Mouse (Mus musculus): ENCODE measurements around the gene Txndc17. TPM values are rescaled to one million over a fixed set of nuclear protein-coding genes. Genes with fewer than 3 reads are reported as not detected.
A peak's percentile ranks its signal among the peaks of the same experiment; 100 is the strongest.

Txndc17 gene
- polyA plus RNA-seq, 1 experiment from 2014 or later = 177 TPM

- 0 out of 2 replicates have a peak, but pooled peaks cover 4% of the 10 kb centered on the region for H3K27me3 ChIP-seq (ENCODE audit: insufficient read depth, poor library complexity, severe bottlenecking)
- H3K36me3 ChIP-seq = no peaks in the 10 kb centered on the region
- no peaks in the 10 kb centered on the region for H3K9me3 ChIP-seq
- DNase-seq (ENCODE audit: low spot score) = no peak
- H3K4me1 ChIP-seq (replicated peaks) = peaks cover 12% of the 10 kb centered on the region
- WGBS = 82% methylated on average over 6 of the region's 6 CpGs
- H3K27ac ChIP-seq = peak overlapping the region; percentile 66
- no peak overlapping the region for H3K4me3 ChIP-seq
These were observed 19.6 kb downstream of the Txndc17 start for GRCm38 (mm10) chr11:72226901-72227300.

GRCm38 (mm10) chr11:72228513-72228912, 21.2 kb downstream of the Txndc17 start:
- H3K27ac ChIP-seq = no peak overlapping the region
- 95% methylated on average over 4 of the region's 4 CpGs for WGBS
- H3K4me3 ChIP-seq = no peak overlapping the region
- H3K27me3 ChIP-seq (ENCODE audit: insufficient read depth, poor library complexity, severe bottlenecking) = 0 out of 2 replicates have a peak, but pooled peaks cover 4% of the 10 kb centered on the region
- peaks cover 12% of the 10 kb centered on the region for H3K4me1 ChIP-seq (replicated peaks)
- no peak for DNase-seq (ENCODE audit: low spot score)
- no peaks in the 10 kb centered on the region for H3K36me3 ChIP-seq
- H3K9me3 ChIP-seq = no peaks in the 10 kb centered on the region

- H3K9me3 ChIP-seq = no peaks in the 10 kb centered on the region
- no peak for DNase-seq (ENCODE audit: low spot score)
- H3K36me3 ChIP-seq = no peaks in the 10 kb centered on the region
- H3K27me3 ChIP-seq (ENCODE audit: insufficient read depth, poor library complexity, severe bottlenecking) = 0 out of 2 replicates have a peak, but pooled peaks cover 4% of the 10 kb centered on the region
- WGBS = 85% methylated on average over 7 of the region's 7 CpGs
- no peak overlapping the region for H3K27ac ChIP-seq
- no peak overlapping the region for H3K4me3 ChIP-seq
- H3K4me1 ChIP-seq (replicated peaks) = no peaks in the 10 kb centered on the region
These were observed 24.7 kb downstream of the Txndc17 start for GRCm38 (mm10) chr11:72232068-72232467.

- WGBS = 54% methylated on average over 1 of the region's 1 CpGs
These were observed 25.6 kb downstream of the Txndc17 start for GRCm38 (mm10) chr11:72232991-72233390.

GRCm38 (mm10) chr11:72234013-72234412, 26.7 kb downstream of the Txndc17 start:
- DNase-seq (ENCODE audit: low spot score) = no peak
- Histone ChIP-seq H3K9me3 (no peaks in the 10 kb centered on the region), H3K27ac (no peak overlapping the region), H3K4me3 (no peak overlapping the region), H3K4me1 (replicated peaks) (no peaks in the 10 kb centered on the region), H3K36me3 (no peaks in the 10 kb centered on the region), H3K27me3 (ENCODE audit: insufficient read depth, poor library complexity, severe bottlenecking) (no peaks in the 10 kb centered on the region)
- WGBS = 63% methylated on average over 5 of the region's 5 CpGs

More at GRCm38 (mm10) chr11:72232991-72233390, 25.6 kb downstream of the Txndc17 start:
- Histone ChIP-seq H3K9me3 (no peaks in the 10 kb centered on the region), H3K27me3 (ENCODE audit: insufficient read depth, poor library complexity, severe bottlenecking) (0 out of 2 replicates have a peak, but pooled peaks cover 4% of the 10 kb centered on the region), H3K4me3 (no peak overlapping the region), H3K4me1 (replicated peaks) (no peaks in the 10 kb centered on the region), H3K27ac (no peak overlapping the region), H3K36me3 (no peaks in the 10 kb centered on the region)
- no peak for DNase-seq (ENCODE audit: low spot score)

- WGBS = 79% methylated on average over 4 of the region's 4 CpGs
- DNase-seq (ENCODE audit: low spot score) = no peak
- H3K4me1 ChIP-seq (replicated peaks) = no peaks in the 10 kb centered on the region
- H3K27ac ChIP-seq = no peak overlapping the region
- no peak overlapping the region for H3K4me3 ChIP-seq
- no peaks in the 10 kb centered on the region for H3K27me3 ChIP-seq (ENCODE audit: insufficient read depth, poor library complexity, severe bottlenecking)
- no peaks in the 10 kb centered on the region for H3K36me3 ChIP-seq
- H3K9me3 ChIP-seq = no peaks in the 10 kb centered on the region
These were observed 32.9 kb downstream of the Txndc17 start for GRCm38 (mm10) chr11:72240062-72240860.

- 76% methylated on average over 8 of the region's 8 CpGs for WGBS
- Histone ChIP-seq H3K27me3 (ENCODE audit: insufficient read depth, poor library complexity, severe bottlenecking) (peaks cover 6% of the 10 kb centered on the region; the same call in 1 of the 2 replicates), H3K27ac (no peak overlapping the region), H3K4me1 (replicated peaks) (no peaks in the 10 kb centered on the region), H3K36me3 (no peaks in the 10 kb centered on the region), H3K9me3 (no peaks in the 10 kb centered on the region), H3K4me3 (no peak overlapping the region)
- no peak for DNase-seq (ENCODE audit: low spot score)
These were observed 37.9 kb downstream of the Txndc17 start for GRCm38 (mm10) chr11:72245196-72245753.

- 95% methylated on average over 4 of the region's 4 CpGs for WGBS
- Histone ChIP-seq H3K4me1 (replicated peaks) (no peaks in the 10 kb centered on the region), H3K36me3 (no peaks in the 10 kb centered on the region), H3K9me3 (no peaks in the 10 kb centered on the region), H3K4me3 (no peak overlapping the region), H3K27ac (no peak overlapping the region), H3K27me3 (ENCODE audit: insufficient read depth, poor library complexity, severe bottlenecking) (no peaks in the 10 kb centered on the region)
- no peak for DNase-seq (ENCODE audit: low spot score)
These were observed 48.3 kb downstream of the Txndc17 start for GRCm38 (mm10) chr11:72255629-72256028.

GRCm38 (mm10) chr11:72256441-72256840, 49.1 kb downstream of the Txndc17 start:
- Histone ChIP-seq H3K4me3 (no peak overlapping the region), H3K27ac (no peak overlapping the region), H3K27me3 (ENCODE audit: insufficient read depth, poor library complexity, severe bottlenecking) (no peaks in the 10 kb centered on the region), H3K4me1 (replicated peaks) (no peaks in the 10 kb centered on the region), H3K36me3 (no peaks in the 10 kb centered on the region), H3K9me3 (no peaks in the 10 kb centered on the region)
- 81% methylated on average over 2 of the region's 2 CpGs for WGBS
- no peak for DNase-seq (ENCODE audit: low spot score)

Other genes with a start within 250 kb of the Txndc17 start
- gene Aipl1, start 170.0 kb upstream of the Txndc17 start, polyA plus RNA-seq (2016; fragmentation: Nextera tagmentation; extraction: Ambion mirVana) = 0.31 and 0.55 TPM in 2 replicates
- gene Pimreg, start 165.5 kb upstream of the Txndc17 start, polyA plus RNA-seq (2016; fragmentation: Nextera tagmentation; extraction: Ambion mirVana) = 228 and 229 TPM in 2 replicates
- 0.20 and 0.31 TPM in 2 replicates for gene Pitpnm3, start 71.8 kb upstream of the Txndc17 start, polyA plus RNA-seq (2016; fragmentation: Nextera tagmentation; extraction: Ambion mirVana)
- gene Gm43951, start 707 bp upstream of the Txndc17 start, polyA plus RNA-seq (2016; fragmentation: Nextera tagmentation; extraction: Ambion mirVana) = 0.22 and 0.44 TPM in 2 replicates
- 15.5 and 18.9 TPM in 2 replicates for gene 4933427D14Rik, start 88 bp upstream of the Txndc17 start, polyA plus RNA-seq (2016; fragmentation: Nextera tagmentation; extraction: Ambion mirVana)
- gene Med31, start 8.0 kb downstream of the Txndc17 start, polyA plus RNA-seq (2016; fragmentation: Nextera tagmentation; extraction: Ambion mirVana) = 54.9 and 57.2 TPM in 2 replicates
- gene Slc13a5, start 59.7 kb downstream of the Txndc17 start, polyA plus RNA-seq (2016; fragmentation: Nextera tagmentation; extraction: Ambion mirVana) = 0.44 and 0.63 TPM in 2 replicates
- gene Xaf1, start 94.1 kb downstream of the Txndc17 start, polyA plus RNA-seq (2016; fragmentation: Nextera tagmentation; extraction: Ambion mirVana) = 2.3 and 2.9 TPM in 2 replicates
- not detected in 2 replicates for gene Fbxo39, start 106.9 kb downstream of the Txndc17 start, polyA plus RNA-seq (2016; fragmentation: Nextera tagmentation; extraction: Ambion mirVana)
- 7.0 and 7.7 TPM in 2 replicates for gene Tekt1, start 154.9 kb downstream of the Txndc17 start, polyA plus RNA-seq (2016; fragmentation: Nextera tagmentation; extraction: Ambion mirVana)
- 10.7 and 22.8 TPM in 2 replicates for gene Smtnl2, start 204.2 kb downstream of the Txndc17 start, polyA plus RNA-seq (2016; fragmentation: Nextera tagmentation; extraction: Ambion mirVana)
- gene Ggt6, start 228.0 kb downstream of the Txndc17 start, polyA plus RNA-seq (2016; fragmentation: Nextera tagmentation; extraction: Ambion mirVana) = not detected in 2 replicates
- 148 and 215 TPM in 2 replicates for gene Mybbp1a, start 233.8 kb downstream of the Txndc17 start, polyA plus RNA-seq (2016; fragmentation: Nextera tagmentation; extraction: Ambion mirVana)

Data from hindbrain, embryonic 10.5 days (tissue).